Mouse (Mus musculus): ENCODE measurements around the gene Wdr49. TPM values are rescaled to one million over a fixed set of nuclear protein-coding genes. Genes with fewer than 3 reads are reported as not detected.

The Wdr49 gene
- total RNA-seq (2023; ENCODE audit: inconsistent age), result 0.66 to 1.3 TPM (median 0.71 TPM) in 3 of 4 replicates, not detected in the other

GRCm38 (mm10) chr3:75482056-75482455 lies at the start of gene Wdr49:
TSS of gene Wdr49 (minus strand) at chr3:75482156.

GRCm38 (mm10) chr3:75269978-75270377 lies 212.0 kb downstream of the Wdr49 start, which contains the start of gene Serpini2:
TSS of gene Serpini2 (minus strand) at chr3:75270078.

Other genes starting within 250 kb of the Wdr49 start
- not detected in 4 replicates for gene Serpini2, start 212.1 kb downstream of the Wdr49 start, total RNA-seq (2023; ENCODE audit: inconsistent age)
- 94.4 to 101 TPM (median 96.4 TPM) in 4 replicates for gene Pdcd10, start 74.7 kb upstream of the Wdr49 start, total RNA-seq (2023; ENCODE audit: inconsistent age)
- gene Serpini1, start 75.4 kb upstream of the Wdr49 start, total RNA-seq (2023; ENCODE audit: inconsistent age), result 14.7 to 20.4 TPM (median 16.2 TPM) in 4 replicates